Mouse (Mus musculus) lung, adult 2 months (tissue): ENCODE data around the gene Tm7sf2.

Source experiments
- CTCF ChIP-seq: fragments of 200-500 bp; IDR thresholded peaks from 2 replicates; pipeline ENCODE4 v1.5.1; 2011; ENCODE audit warnings: mild to moderate bottlenecking, low read length, control low read depth; ENCODE audit not compliant: insufficient read depth
- POLR2A ChIP-seq: fragments of 200-500 bp; IDR thresholded peaks from 2 replicates; pipeline ENCODE4 v1.6.1; 2011; ENCODE audit warnings: low read depth, mild to moderate bottlenecking, control low read depth, low read length, borderline replicate concordance; ENCODE audit errors: extremely low read depth

- TF ChIP-seq CTCF (no peak), POLR2A (0 out of 2 replicates have a peak, but pooled peaks have one; percentile 40)
Measured at GRCm38 (mm10) chr19:6014991-6015510, 53.1 kb downstream of the Tm7sf2 start.
